Mouse (Mus musculus) hindbrain, embryonic 14.5 days (tissue): ENCODE data around the gene Cyp27a1. TPM values are rescaled to one million over a fixed set of nuclear protein-coding genes. Genes with fewer than 3 reads are reported as not detected.

ENCODE experiments used
- ATAC-seq: fragments of 200-750 bp; cut with Nextera tagmentation; 2 replicates; pipeline ENCODE4 v1.8.0; 2017; ENCODE audit warnings: moderate number of reproducible peaks, mild to moderate bottlenecking, moderate TSS enrichment, moderate library complexity; ENCODE audit not compliant: low FRiP score
- DNase-seq: peaks from one replicate; pipeline ENCODE4 v3.0.0-alpha.2; 2015; ENCODE audit warnings: low spot score
- H3K27ac ChIP-seq: fragments of 300-500 bp; sonication (generic); 2 replicates; pipeline ENCODE4 v1.5.1; 2014; ENCODE audit warnings: mild to moderate bottlenecking, moderate library complexity
- H3K27me3 ChIP-seq: fragments of 300-500 bp; sonication (generic); 2 replicates; pipeline ENCODE4 v1.6.1; 2014; ENCODE audit warnings: mild to moderate bottlenecking, low read length, mixed read lengths; ENCODE audit not compliant: control insufficient read depth, insufficient read depth
- H3K36me3 ChIP-seq: fragments of 300-500 bp; sonication (generic); replicated peaks from 2 replicates; pipeline ENCODE4 v1.6.1; 2014; ENCODE audit not compliant: control insufficient read depth, insufficient read depth
- H3K4me1 ChIP-seq: fragments of 300-500 bp; sonication (generic); replicated peaks from 2 replicates; pipeline ENCODE4 v1.6.1; 2014; ENCODE audit warnings: antibody characterized with exemption, low read length, mixed read lengths; ENCODE audit not compliant: control insufficient read depth, insufficient read depth
- H3K4me2 ChIP-seq: fragments of 300-500 bp; sonication (generic); replicated peaks from 2 replicates; pipeline ENCODE4 v1.6.1; 2014; ENCODE audit warnings: mild to moderate bottlenecking, moderate library complexity
- H3K4me3 ChIP-seq: fragments of 300-500 bp; sonication (generic); replicated peaks from 2 replicates; pipeline ENCODE4 v1.5.1; 2014; ENCODE audit warnings: mild to moderate bottlenecking, low read length
- H3K9ac ChIP-seq: fragments of 300-500 bp; sonication (generic); 2 replicates; pipeline ENCODE4 v1.6.1; 2014
- H3K9me3 ChIP-seq: fragments of 300-500 bp; sonication (generic); 2 replicates; pipeline ENCODE4 v1.6.1; 2016; ENCODE audit warnings: low read length; ENCODE audit not compliant: control insufficient read depth
- WGBS: fragments of 180-500 bp; shearing (Covaris S2); extraction: QIAGEN DNeasy Blood & Tissue Kit; methylation state at CpG from one replicate; pipeline ENCODE4 v1.1.7; 2014; 5-methylcytosine and 5-hydroxymethylcytosine counted together
- polyA plus RNA-seq: library from polyadenylated mRNA; unstranded; fragments of >200 nt; fragmentation: Nextera tagmentation; extraction: Ambion mirVana; gene quantifications from 2 replicates; pipeline ENCODE4 v1.2.1, GENCODE M21; 2014

Gene Cyp27a1
- polyA plus RNA-seq, 1 experiment from 2014 or later: 3.2 TPM

DNA sequence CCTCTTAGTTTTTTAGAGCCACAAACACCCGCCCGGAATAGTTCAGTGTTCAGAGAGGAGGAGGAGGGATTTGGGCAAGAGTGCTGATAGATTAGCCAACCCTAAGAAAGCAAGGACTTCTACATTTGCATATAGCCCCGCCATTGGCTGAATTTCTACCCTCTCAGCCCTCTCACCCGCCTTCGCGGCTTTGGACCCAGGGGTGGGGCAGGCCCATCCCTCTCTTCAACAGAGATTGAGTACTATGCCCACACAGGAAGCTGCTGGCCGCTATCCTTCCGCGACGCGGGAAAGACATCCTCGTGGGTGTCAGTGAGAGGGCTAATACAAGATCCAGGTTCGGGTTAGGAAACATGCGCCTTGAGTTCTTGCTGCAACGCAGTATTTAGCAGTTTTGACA, 59.8 kb downstream of the Cyp27a1 start:
- Histone ChIP-seq H3K27me3 (peaks cover 96% of the 10 kb centered on the region), H3K4me1 (peaks cover 15% of the 10 kb centered on the region; the same call in 1 of the 2 replicates), H3K9ac (no peak overlapping the region), H3K27ac (no peak overlapping the region), H3K4me3 (peak overlapping the region; percentile 42; the same call in 1 of the 2 replicates), H3K4me2 (peak overlapping the region; percentile 75), H3K9me3 (no peaks in the 10 kb centered on the region), H3K36me3 (no peaks in the 10 kb centered on the region)
- ATAC-seq (peak; percentile 80), DNase-seq (peak; percentile 67)
- under 1% methylated on average over 15 of the region's 15 CpGs for WGBS

DNA sequence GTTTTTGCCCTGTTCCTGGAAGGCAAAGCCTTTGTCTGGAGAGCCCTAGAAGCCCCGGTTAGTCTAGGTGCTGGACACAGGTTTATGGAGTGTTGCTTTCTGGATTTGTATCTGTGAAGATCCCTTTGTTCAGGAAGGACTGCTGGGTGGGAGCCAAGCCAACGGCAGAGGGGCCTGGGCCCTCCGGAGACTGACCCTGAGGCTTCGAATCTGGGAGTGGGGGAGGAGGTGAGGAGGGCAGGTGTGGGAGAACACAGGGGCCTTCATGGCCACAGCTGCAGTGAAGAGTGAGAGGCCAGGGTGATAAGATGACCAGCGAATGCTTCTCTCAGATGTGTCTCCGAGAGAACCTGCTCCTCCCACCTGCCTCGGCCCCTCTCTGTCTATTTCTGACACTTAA, 60.7 kb downstream of the Cyp27a1 start:
- Histone ChIP-seq H3K9ac (no peak overlapping the region), H3K27ac (no peak overlapping the region), H3K4me3 (no peak overlapping the region), H3K4me1 (peaks cover 15% of the 10 kb centered on the region; the same call in 1 of the 2 replicates), H3K4me2 (no peak overlapping the region), H3K9me3 (no peaks in the 10 kb centered on the region), H3K36me3 (no peaks in the 10 kb centered on the region), H3K27me3 (peaks cover 96% of the 10 kb centered on the region)
- 13% methylated on average over 7 of the region's 7 CpGs for WGBS
- ATAC-seq (no peak), DNase-seq (no peak)

DNA sequence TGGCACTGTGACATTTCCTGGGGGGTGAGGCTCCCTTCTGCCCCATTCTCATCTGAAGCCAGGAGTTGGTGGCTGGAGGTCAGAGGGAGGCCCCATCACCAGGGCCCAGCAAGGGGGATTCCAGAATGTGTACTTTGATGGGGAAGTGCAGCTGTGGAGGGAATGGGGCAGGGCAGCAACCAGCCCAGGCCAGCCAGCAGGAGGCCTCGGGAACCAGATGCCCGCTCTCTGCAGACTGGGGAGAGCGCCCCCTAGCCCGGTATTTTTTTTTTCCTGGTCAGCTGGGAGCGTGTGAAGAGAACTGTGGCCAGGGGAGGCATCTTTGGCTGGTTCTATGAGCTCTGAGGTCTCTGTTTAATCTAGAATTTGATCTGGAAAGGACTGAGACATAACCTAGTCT, 62.4 kb downstream of the Cyp27a1 start:
- Histone ChIP-seq H3K9me3 (no peaks in the 10 kb centered on the region), H3K4me2 (no peak overlapping the region), H3K9ac (no peak overlapping the region), H3K36me3 (no peaks in the 10 kb centered on the region), H3K4me3 (no peak overlapping the region), H3K4me1 (peaks cover 15% of the 10 kb centered on the region; the same call in 1 of the 2 replicates), H3K27ac (no peak overlapping the region), H3K27me3 (peaks cover 92% of the 10 kb centered on the region)
- DNase-seq: no peak
- no peak for ATAC-seq
- 8% methylated on average over 5 of the region's 5 CpGs for WGBS

DNA sequence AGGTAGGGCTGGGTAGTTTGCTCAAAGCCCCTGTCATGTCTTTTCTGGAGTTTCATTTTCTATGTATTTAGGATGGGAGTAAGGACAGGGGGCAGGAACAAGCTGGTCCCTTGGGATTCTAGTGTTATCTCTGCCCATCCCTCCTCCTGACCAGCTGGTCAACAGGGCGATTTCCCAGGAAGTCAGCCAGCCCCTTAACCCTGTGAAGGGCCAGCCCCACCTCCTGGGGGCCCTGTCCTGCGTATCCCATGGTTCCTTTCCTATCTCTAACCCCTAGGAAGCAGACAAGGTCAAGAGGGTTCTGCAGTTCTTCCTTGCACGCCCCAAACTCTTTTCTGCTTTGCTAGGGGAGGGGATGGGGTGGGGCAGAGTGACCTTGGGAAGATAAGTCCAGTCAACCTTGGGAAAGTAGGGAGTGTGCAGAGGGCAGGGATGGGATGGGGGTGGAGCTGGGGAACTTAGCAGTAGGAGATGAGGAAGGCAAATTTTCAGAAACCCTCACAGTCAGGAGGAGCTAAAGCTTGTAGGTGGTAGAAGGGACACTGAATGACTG, 65.6 kb downstream of the Cyp27a1 start:
- H3K4me3 ChIP-seq: no peak overlapping the region
- H3K36me3 ChIP-seq: no peaks in the 10 kb centered on the region
- DNase-seq: no peak
- no peak for ATAC-seq
- H3K4me1 ChIP-seq: peaks cover 2% of the 10 kb centered on the region; the same call in 1 of the 2 replicates
- H3K9ac ChIP-seq: no peak overlapping the region
- H3K9me3 ChIP-seq: no peaks in the 10 kb centered on the region
- H3K27ac ChIP-seq: no peak overlapping the region
- peaks cover 92% of the 10 kb centered on the region for H3K27me3 ChIP-seq
- H3K4me2 ChIP-seq: no peak overlapping the region
- 29% methylated on average over 3 of the region's 3 CpGs for WGBS

DNA sequence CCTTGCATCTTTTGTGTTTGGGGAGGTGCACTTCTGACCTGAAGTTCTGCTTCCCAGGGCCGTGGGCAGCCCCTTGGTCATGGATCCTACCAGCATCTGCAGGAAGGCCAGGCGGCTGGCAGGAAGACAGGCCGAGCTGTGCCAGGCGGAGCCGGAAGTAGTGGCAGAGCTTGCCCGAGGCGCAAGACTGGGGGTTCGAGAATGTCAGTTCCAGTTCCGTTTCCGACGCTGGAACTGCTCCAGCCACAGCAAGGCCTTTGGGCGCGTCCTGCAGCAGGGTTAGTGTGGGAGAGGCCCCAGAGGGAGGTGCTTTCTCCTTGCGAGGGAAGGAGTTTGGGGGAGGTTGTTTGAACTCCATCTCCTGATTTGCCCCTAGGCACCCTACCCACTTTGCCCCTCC, 68.7 kb downstream of the Cyp27a1 start:
- Histone ChIP-seq H3K4me3 (no peak overlapping the region), H3K4me1 (peaks cover 6% of the 10 kb centered on the region; the same call in 1 of the 2 replicates), H3K9ac (no peak overlapping the region), H3K9me3 (no peaks in the 10 kb centered on the region), H3K36me3 (no peaks in the 10 kb centered on the region), H3K27ac (no peak overlapping the region), H3K4me2 (no peak overlapping the region), H3K27me3 (peaks cover 90% of the 10 kb centered on the region)
- DNase-seq (no peak), ATAC-seq (no peak)
- WGBS: 15% methylated on average over 14 of the region's 14 CpGs

DNA sequence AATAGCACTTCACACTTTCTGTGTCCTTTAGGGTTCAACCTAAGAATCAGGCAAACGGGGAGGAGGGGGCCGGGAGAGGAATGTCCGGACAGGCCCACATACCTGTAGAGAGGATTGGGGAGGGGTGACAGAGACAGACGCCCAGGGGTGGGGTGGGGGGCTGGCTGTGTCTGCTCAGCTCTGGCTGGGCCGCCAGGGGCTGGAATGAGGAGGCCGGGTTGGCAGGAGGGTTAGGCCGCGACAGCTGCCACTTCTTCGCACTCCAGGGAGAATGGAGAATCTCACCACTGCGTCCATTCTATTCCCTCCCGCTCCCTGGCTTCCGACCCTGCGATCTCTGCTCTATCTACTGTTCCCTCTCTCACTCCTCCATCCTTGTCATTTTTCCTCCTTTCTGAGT, 70.2 kb downstream of the Cyp27a1 start:
- Histone ChIP-seq H3K4me2 (peak overlapping the region; percentile 76), H3K4me3 (peak overlapping the region; percentile 38), H3K9me3 (no peaks in the 10 kb centered on the region), H3K9ac (no peak overlapping the region), H3K4me1 (peaks cover 6% of the 10 kb centered on the region; the same call in 1 of the 2 replicates), H3K27ac (no peak overlapping the region), H3K27me3 (peaks cover 91% of the 10 kb centered on the region), H3K36me3 (no peaks in the 10 kb centered on the region)
- ATAC-seq (no peak), DNase-seq (no peak)
- 4% methylated on average over 13 of the region's 13 CpGs for WGBS

DNA sequence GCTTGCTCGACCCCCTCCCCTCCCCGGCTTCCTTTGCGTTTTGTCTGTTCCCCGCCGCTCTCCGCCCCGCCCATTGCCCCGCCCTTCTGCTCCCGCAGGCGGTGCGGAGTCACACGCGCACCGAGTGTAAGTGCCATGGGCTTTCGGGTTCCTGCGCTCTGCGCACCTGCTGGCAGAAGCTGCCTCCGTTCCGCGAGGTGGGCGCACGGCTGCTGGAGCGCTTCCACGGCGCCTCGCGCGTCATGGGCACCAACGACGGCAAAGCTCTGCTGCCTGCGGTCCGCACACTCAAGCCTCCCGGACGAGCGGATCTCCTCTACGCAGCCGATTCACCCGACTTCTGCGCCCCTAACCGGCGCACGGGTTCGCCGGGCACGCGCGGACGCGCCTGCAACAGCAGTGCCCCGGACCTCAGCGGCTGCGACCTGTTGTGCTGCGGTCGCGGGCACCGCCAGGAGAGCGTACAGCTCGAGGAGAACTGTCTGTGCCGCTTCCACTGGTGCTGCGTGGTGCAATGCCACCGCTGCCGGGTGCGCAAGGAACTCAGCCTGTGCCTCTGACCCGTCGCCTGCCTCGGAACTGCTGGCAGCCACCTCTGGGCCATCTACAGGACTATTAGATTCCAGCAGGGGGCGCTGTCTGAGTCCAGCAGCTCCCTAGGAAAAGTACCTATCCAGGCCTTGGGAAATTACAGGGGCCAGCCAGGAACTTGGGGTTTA, 70.8 kb downstream of the Cyp27a1 start:
- no peaks in the 10 kb centered on the region for H3K36me3 ChIP-seq
- WGBS: under 1% methylated on average over 66 of the region's 67 CpGs
- H3K4me2 ChIP-seq: peak overlapping the region; percentile 76
- DNase-seq: peak; percentile 61
- H3K4me1 ChIP-seq: peaks cover 6% of the 10 kb centered on the region; the same call in 1 of the 2 replicates
- H3K9ac ChIP-seq: no peak overlapping the region
- peak overlapping the region; percentile 38 for H3K4me3 ChIP-seq
- no peak overlapping the region for H3K27ac ChIP-seq
- H3K9me3 ChIP-seq: no peaks in the 10 kb centered on the region
- peaks cover 92% of the 10 kb centered on the region for H3K27me3 ChIP-seq
- ATAC-seq: no peak

Other genes with a start within 250 kb of the Cyp27a1 start
- 48.3 and 51.4 TPM in 2 replicates for gene Cnot9, start 207.5 kb upstream of the Cyp27a1 start, polyA plus RNA-seq
- gene Plcd4, start 170.7 kb upstream of the Cyp27a1 start, polyA plus RNA-seq: 4.9 and 5.6 TPM in 2 replicates
- gene Usp37, start 169.3 kb upstream of the Cyp27a1 start, polyA plus RNA-seq: 26.5 and 26.8 TPM in 2 replicates
- 8.4 and 10.2 TPM in 2 replicates for gene Zfp142, start 125.3 kb upstream of the Cyp27a1 start, polyA plus RNA-seq
- 23.1 and 23.3 TPM in 2 replicates for gene Bcs1l, start 125.3 kb upstream of the Cyp27a1 start, polyA plus RNA-seq
- 10.4 and 11.7 TPM in 2 replicates for gene Rnf25, start 112.2 kb upstream of the Cyp27a1 start, polyA plus RNA-seq
- gene Stk36, start 112.1 kb upstream of the Cyp27a1 start, polyA plus RNA-seq: 18.3 and 18.8 TPM in 2 replicates
- gene Ttll4, start 51.8 kb upstream of the Cyp27a1 start, polyA plus RNA-seq: 12.1 and 14.7 TPM in 2 replicates
- gene Prkag3, start 35.6 kb downstream of the Cyp27a1 start, polyA plus RNA-seq: not detected in 2 replicates
- gene Wnt6, start 58.3 kb downstream of the Cyp27a1 start, polyA plus RNA-seq: 4.4 TPM in 2 replicates
- 0.13 and 0.21 TPM in 2 replicates for gene Wnt10a, start 77.9 kb downstream of the Cyp27a1 start, polyA plus RNA-seq
- 23.3 and 27.4 TPM in 2 replicates for gene Cdk5r2, start 141.4 kb downstream of the Cyp27a1 start, polyA plus RNA-seq
- 5.2 and 5.8 TPM in 2 replicates for gene Fev, start 171.8 kb downstream of the Cyp27a1 start, polyA plus RNA-seq
- 2.0 and 2.1 TPM in 2 replicates for gene Cryba2, start 179.6 kb downstream of the Cyp27a1 start, polyA plus RNA-seq
- gene Cfap65, start 222.0 kb downstream of the Cyp27a1 start, polyA plus RNA-seq: 1.2 and 1.4 TPM in 2 replicates
- 0.32 and 0.35 TPM in 2 replicates for gene Ihh, start 238.1 kb downstream of the Cyp27a1 start, polyA plus RNA-seq